Mouse (Mus musculus): ENCODE measurements around the gene Kcnq2. TPM values are rescaled to one million over a fixed set of nuclear protein-coding genes. Genes with fewer than 3 reads are reported as not detected.

Gene Kcnq2
- polyA plus RNA-seq, 1 experiment from 2014 or later: 0.10 TPM

DNA sequence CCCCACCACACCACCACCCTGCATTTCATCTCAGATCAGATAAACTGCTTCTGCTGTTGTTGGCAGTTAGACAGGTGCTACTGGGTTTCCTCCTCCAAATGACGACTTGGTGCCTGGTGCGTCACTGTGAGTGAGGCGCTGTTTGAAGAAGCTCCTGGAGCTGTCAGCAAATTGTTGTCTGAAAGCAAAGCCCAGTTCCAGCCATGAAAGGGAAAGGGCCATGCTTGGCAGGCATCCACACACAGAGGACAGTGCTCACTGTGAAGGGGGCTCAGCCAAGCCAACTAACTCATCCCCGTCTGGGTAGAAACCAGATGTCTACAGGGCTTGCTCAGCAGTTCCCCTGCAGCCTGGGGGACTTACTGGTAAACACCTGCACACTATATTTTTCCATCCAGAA is 6.1 kb downstream of the Kcnq2 start:
- DNase-seq (ENCODE audit: low read depth, low spot score) (no peak), ATAC-seq (no peak)
- ChIA-PET POLR2A (no interaction called here), CTCF (interaction anchor here (2.0 kb wide), 1 partner anchor 8 kb away, joined by 5 read pairs; no protein-coding TSS in a partner anchor)
- in situ Hi-C loops (cut with MboI; ENCODE audit: low pct_unique_long_range_greater_than_20kb): no loop called here
- no peak for TF ChIP-seq CTCF (IDR thresholded peaks at IDR 0.05)
- H3K27me3 ChIP-seq: peaks cover 16% of the 10 kb centered on the region

DNA sequence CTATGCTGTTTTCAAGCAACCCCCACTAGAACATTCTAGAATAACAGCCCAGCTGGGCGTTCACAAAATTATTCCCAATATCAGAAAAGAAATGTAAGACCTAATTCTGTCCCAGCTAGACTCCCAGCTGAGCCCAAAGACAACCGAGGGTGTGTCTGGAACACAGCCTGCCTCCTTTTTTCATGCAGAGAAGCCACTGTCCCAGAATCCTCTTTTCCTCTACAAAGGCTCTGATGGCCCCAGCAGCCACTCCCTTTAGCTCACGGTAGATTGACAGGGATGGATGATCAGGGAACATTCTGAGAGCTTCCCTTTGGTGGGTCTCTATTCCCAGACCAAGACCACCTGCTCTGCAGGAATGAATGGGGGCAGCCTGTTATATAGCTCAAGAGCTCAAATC is 7.3 kb downstream of the Kcnq2 start:
- CTCF ChIA-PET: interaction anchor here (2.0 kb wide), 1 partner anchor 9 kb away, joined by 5 read pairs; no protein-coding TSS in a partner anchor

DNA sequence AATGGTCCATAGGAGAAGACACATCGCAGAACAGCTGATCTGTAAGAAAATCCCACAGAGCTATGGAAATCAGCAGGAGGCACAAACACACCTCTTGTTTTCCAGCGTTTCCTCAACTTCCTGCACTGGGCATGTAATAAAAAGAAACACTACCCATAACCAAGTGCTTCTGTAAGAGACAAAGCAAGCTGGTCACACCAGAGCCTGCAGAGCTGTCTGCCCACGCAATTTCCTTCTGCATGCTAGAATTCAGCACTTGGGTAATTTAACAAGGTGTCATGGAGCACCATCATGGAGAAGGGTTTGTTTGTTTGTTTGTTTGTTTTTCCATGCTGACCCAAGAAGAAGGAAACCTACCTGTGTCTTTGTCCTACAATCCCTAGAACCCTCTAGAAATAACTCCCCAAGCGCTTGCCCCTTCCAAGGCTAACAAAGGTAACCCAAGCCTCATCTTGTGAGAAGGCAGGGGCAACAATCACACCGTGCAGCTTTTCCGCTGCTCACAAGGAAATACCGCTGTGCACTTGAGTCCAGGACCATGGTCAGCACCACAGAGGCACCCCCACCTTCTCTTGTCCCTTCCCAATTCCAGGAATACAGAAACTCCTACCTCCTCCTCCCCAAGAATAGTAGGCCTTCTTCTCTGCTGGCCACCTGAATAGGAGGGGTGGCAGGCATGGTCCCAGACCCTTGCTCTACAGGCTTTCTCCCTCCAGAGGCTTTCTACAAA is 9.2 kb downstream of the Kcnq2 start:
- in situ Hi-C loops (cut with MboI; ENCODE audit: low pct_unique_long_range_greater_than_20kb): no loop called here
- POLR2A ChIA-PET: interaction anchor here (1.1 kb wide), 1 partner anchor 11 kb away, joined by 3 read pairs; no protein-coding TSS in a partner anchor
- CTCF ChIA-PET: no interaction called here
- ATAC-seq: no peak
- H3K27me3 ChIP-seq: peaks cover 3% of the 10 kb centered on the region
- TF ChIP-seq CTCF (IDR thresholded peaks at IDR 0.05): no peak
- DNase-seq (ENCODE audit: low read depth, low spot score): no peak

More for the DNA sequence above, 7.3 kb downstream of the Kcnq2 start:
- H3K27me3 ChIP-seq: peaks cover 5% of the 10 kb centered on the region
- TF ChIP-seq CTCF (IDR thresholded peaks at IDR 0.05): no peak
- in situ Hi-C loops (cut with MboI; ENCODE audit: low pct_unique_long_range_greater_than_20kb): no loop called here
- POLR2A ChIA-PET: no interaction called here
- DNase-seq (ENCODE audit: low read depth, low spot score) (no peak), ATAC-seq (no peak)

DNA sequence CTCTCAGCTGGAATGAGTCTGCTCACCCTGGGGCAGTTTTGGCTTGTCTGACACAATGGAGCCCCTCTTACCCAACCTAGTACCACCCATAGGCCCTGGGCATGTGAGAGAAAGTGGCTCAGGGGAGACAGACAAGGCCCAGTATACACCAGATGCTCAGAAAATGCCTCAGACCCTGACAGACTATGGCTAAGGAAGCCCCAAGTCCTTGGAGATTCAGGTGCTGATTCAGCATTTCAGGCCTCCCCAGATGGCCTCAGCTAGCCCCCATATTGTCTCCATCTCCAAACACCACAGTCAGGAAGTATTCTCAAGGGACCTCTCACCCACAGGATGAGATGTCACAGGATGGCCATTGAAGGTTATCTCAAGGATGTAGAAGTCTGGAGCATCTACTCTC is 12.5 kb downstream of the Kcnq2 start:
- in situ Hi-C loops (cut with MboI; ENCODE audit: low pct_unique_long_range_greater_than_20kb): no loop called here
- peaks cover 21% of the 10 kb centered on the region for H3K27me3 ChIP-seq
- TF ChIP-seq CTCF (IDR thresholded peaks at IDR 0.05): no peak
- ATAC-seq (no peak), DNase-seq (ENCODE audit: low read depth, low spot score) (no peak)
- POLR2A ChIA-PET: no interaction called here
- CTCF ChIA-PET: no interaction called here

DNA sequence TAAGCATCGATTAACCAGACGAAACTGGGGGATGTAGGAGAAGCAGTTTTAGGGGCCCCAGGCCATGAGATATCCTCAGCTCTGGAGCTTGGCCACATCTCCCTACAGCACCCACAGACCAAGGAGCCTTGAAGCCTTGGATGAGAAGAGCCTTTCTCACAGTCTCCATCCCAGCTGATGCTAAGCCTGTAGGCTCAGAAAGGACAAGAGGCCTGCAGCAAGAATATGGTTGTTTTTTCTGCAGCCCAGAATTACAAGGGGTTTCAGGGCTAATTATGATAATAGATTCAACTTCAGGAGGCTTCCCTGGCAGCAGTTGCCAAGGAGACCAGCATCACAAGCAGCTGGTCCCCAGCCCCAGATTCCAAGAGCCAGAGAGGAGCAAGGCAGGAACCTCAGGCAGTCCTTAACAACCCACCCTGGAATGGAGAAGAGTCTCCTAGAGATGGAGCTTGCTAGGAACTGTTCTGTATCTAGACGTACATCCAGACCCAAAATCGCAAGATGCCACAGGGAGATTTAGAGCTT is 14.1 kb downstream of the Kcnq2 start:
- in situ Hi-C loops (cut with MboI; ENCODE audit: low pct_unique_long_range_greater_than_20kb): no loop called here
- no peak for TF ChIP-seq CTCF (IDR thresholded peaks at IDR 0.05)
- POLR2A ChIA-PET: no interaction called here
- CTCF ChIA-PET: no interaction called here
- H3K27me3 ChIP-seq: peaks cover 25% of the 10 kb centered on the region
- no peak for ATAC-seq
- no peak for DNase-seq (ENCODE audit: low read depth, low spot score)

DNA sequence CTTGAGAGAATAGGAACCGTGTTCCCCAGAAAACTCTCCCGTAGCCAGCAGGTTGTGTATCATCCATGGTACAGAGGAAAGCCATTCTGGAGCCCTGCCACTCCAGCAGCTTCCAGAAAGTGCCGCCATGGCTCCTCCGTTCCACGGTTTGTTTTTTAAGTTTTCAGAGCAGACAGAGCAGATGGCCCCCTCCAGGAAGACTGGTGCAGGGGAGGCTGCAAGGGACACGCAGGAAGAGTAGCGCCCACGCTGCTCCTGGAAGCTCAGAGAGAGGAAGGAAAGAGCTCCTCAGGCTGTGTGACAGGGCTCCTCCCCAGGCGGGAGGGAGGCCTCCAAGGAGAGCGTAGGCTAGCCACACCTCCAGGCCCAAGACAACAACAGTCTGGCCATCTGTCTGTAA is 15.1 kb downstream of the Kcnq2 start:
- DNase-seq (ENCODE audit: low read depth, low spot score) (no peak), ATAC-seq (no peak)
- peaks cover 33% of the 10 kb centered on the region for H3K27me3 ChIP-seq
- CTCF ChIA-PET: no interaction called here
- in situ Hi-C loops (cut with MboI; ENCODE audit: low pct_unique_long_range_greater_than_20kb): no loop called here
- POLR2A ChIA-PET: no interaction called here
- no peak for TF ChIP-seq CTCF (IDR thresholded peaks at IDR 0.05)

DNA sequence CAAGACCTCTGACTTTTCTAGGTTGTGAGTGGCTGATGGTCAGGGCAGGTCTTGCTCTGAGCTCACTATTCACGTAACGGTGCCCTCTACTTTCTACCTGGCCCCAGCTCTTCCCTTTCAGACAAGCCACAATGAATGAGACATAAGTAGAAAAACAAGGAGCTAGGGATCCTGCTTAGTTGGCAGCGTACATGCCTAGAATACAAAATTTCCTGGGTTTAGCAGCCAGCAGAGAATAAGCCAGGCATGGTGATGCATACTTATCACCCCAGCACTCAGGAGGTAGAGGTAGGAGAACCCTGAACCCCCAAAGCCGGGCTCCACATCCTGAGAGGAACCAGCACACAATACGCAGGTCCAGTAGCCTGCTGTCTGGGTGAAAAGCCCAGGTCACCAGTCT is 18.7 kb downstream of the Kcnq2 start:
- DNase-seq (ENCODE audit: low read depth, low spot score) (no peak), ATAC-seq (no peak)
- CTCF ChIA-PET: no interaction called here
- POLR2A ChIA-PET: no interaction called here
- peaks cover 46% of the 10 kb centered on the region for H3K27me3 ChIP-seq
- in situ Hi-C loops (cut with MboI; ENCODE audit: low pct_unique_long_range_greater_than_20kb): no loop called here
- TF ChIP-seq CTCF (IDR thresholded peaks at IDR 0.05): no peak

DNA sequence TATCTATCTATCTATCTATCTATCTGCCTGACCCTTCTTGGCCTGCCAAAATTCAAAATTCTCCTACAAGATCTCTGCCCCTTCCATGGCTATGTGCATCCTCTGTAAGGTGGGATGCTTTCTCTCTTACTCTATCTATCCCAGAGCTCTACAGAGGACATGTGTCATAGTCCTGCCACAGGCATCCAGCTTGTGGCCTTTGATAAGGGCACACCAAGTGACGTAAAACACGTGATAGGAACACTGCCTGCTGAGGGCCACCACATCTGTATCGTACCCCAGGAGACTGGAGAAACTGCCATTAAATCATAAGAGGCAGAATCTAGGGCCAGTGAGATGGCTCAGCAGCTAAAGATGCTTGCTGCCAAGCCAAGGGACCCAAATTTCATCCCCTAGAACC is 19.7 kb downstream of the Kcnq2 start:
- in situ Hi-C loops (cut with MboI; ENCODE audit: low pct_unique_long_range_greater_than_20kb): no loop called here
- no peak for DNase-seq (ENCODE audit: low read depth, low spot score)
- CTCF ChIA-PET: no interaction called here
- ATAC-seq: no peak
- POLR2A ChIA-PET: interaction anchor here (0.6 to 0.8 kb wide), 2 partner anchors 10 to 482 kb away, joined by 3 read pairs; no protein-coding TSS in a partner anchor
- TF ChIP-seq CTCF (IDR thresholded peaks at IDR 0.05): no peak
- H3K27me3 ChIP-seq: peaks cover 43% of the 10 kb centered on the region

DNA sequence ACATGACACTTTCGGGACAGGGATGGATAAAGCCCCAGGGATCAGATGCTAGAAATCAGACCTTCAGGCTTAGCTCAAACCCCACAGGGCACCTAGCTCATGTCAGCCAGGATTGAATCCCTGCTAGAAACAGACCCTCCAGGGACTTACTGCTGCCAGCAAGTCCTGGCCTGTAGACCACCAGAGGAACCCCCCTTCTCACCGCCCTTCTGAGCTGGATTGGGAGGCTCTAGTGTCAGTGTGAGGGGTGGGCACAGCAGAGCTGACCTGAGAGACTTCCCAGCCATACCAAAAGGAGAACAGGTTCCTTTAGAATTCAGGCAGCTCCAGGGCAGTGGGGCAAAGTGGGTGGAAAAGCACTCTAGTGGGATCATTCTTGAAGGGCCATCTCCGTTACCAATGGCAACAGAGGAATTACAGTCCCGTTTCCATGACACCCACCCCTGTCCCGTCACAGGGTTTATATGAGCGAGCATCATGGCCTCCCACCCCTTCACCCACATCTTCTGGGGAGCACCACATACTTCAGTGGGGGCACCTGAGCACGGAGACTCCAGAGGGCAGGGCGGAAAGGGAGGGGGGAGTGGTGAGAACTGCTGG is 21.2 kb downstream of the Kcnq2 start:
- peaks cover 31% of the 10 kb centered on the region for H3K27me3 ChIP-seq
- ChIA-PET CTCF (interaction anchor here (1.1 kb wide), 1 partner anchor 10 kb away, joined by 4 read pairs; no protein-coding TSS in a partner anchor), POLR2A (no interaction called here)
- ATAC-seq (no peak), DNase-seq (ENCODE audit: low read depth, low spot score) (no peak)
- in situ Hi-C loops (cut with MboI; ENCODE audit: low pct_unique_long_range_greater_than_20kb): no loop called here
- TF ChIP-seq CTCF (IDR thresholded peaks at IDR 0.05): no peak

DNA sequence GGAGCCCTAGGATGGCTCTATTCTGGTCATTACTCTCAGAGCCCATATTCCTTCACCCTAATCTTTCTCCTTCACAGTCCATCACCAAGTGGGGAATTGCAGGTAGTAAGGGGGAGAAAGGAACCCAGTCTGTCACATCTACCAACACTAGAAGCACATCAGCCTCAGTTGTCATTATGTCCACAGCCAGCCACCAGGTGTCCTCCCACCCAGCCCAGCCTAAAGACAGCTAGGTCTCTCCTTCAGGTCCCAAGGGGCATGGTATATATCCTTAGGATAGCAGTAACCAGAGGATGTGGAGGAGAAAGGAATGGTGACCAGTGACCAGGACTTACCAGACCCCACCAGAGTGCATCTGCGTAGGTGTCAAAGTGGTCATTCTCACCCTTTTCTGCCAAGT is 23.4 kb downstream of the Kcnq2 start:
- no peak for TF ChIP-seq CTCF (IDR thresholded peaks at IDR 0.05)
- ChIA-PET CTCF (no interaction called here), POLR2A (no interaction called here)
- in situ Hi-C loops (cut with MboI; ENCODE audit: low pct_unique_long_range_greater_than_20kb): no loop called here
- peaks cover 46% of the 10 kb centered on the region for H3K27me3 ChIP-seq
- ATAC-seq (no peak), DNase-seq (ENCODE audit: low read depth, low spot score) (no peak)

DNA sequence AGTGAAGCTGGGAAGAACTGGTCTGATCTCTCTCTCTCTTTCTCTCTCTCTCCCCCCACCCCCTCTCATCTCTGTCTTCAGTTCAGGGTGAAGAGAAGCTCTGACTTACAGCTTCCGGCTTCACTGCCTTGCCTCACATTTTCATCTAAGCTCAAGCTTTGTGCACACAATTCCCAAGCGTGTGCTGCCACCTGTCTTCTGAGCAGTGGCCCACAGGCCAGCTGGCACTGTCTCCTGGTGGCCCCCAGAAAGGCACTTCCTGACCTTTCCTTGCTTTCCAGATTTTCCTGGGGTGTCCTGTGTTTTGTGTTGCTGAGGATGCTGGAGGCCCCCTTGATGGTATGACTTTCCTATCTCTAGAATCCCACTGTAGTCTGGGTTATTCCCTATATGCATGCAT is 31.0 kb downstream of the Kcnq2 start:
- ATAC-seq (no peak), DNase-seq (ENCODE audit: low read depth, low spot score) (no peak)
- ChIA-PET CTCF (no interaction called here), POLR2A (no interaction called here)
- no peak for TF ChIP-seq CTCF (IDR thresholded peaks at IDR 0.05)
- in situ Hi-C loops (cut with MboI; ENCODE audit: low pct_unique_long_range_greater_than_20kb): no loop called here
- H3K27me3 ChIP-seq: peaks cover 26% of the 10 kb centered on the region

All from Patski (cell line).